Mouse (Mus musculus) granulocyte monocyte progenitor cell, adult 5-6 weeks (primary cell): ENCODE measurements around the gene Cdk5r1. TPM values are rescaled to one million over a fixed set of nuclear protein-coding genes. Genes with fewer than 3 reads are reported as not detected.
"Not testable (repeated sequence)": the region's sequence is repeated elsewhere in the genome, so short reads cannot be mapped to it uniquely, and the experiment has no call there.

Experiments
- ATAC-seq: replicated peaks from 2 replicates; pipeline ENCODE4 v1.8.0; 2016; ENCODE audit warnings: mild to moderate bottlenecking, moderate TSS enrichment, inconsistent platforms; ENCODE audit not compliant: poor library complexity, severe bottlenecking
- total RNA-seq, 2 experiments: library from RNA; stranded (forward) in 1 of 2; stranded (reverse) in 1 of 2; fragments of 200-712, 200-1000 nt in 1 of 2; fragments of >200 nt in 1 of 2; fragmentation: Nextera tagmentation in 1 of 2; gene quantifications; 2 replicates each; pipeline ENCODE4 v1.2.3; 2014 to 2017

Cdk5r1 gene
- 6.2 and 6.3 TPM in 2 replicates for total RNA-seq (2014; fragmentation: Nextera tagmentation)
- 11.0 and 15.1 TPM in 2 replicates for total RNA-seq (2017)

- peak; percentile 67 for ATAC-seq
These were observed at the start of gene Cdk5r1 for GRCm38 (mm10) chr11:80476222-80477189. Cdk5r1 (plus strand) TSS chr11:80477023.

- ATAC-seq: peak; percentile 99
These were observed 48.3 kb upstream of the Cdk5r1 start, which contains the start of gene Psmd11 for GRCm38 (mm10) chr11:80428381-80429008. Psmd11 (plus strand) TSS chr11:80428615.

GRCm38 (mm10) chr11:80429009-80429475 lies 47.8 kb upstream of the Cdk5r1 start:
- peak; percentile 40 for ATAC-seq

GRCm38 (mm10) chr11:80429500-80430166 lies 47.2 kb upstream of the Cdk5r1 start:
- no peak for ATAC-seq

GRCm38 (mm10) chr11:80430366-80430910 lies 46.4 kb upstream of the Cdk5r1 start:
- no peak for ATAC-seq

- no peak for ATAC-seq
These were observed 29.9 kb upstream of the Cdk5r1 start for GRCm38 (mm10) chr11:80446916-80447315.

- ATAC-seq: no peak
These were observed 27.0 kb upstream of the Cdk5r1 start for GRCm38 (mm10) chr11:80449859-80450258.

GRCm38 (mm10) chr11:80452242-80452641 lies 24.6 kb upstream of the Cdk5r1 start:
- ATAC-seq: no peak

GRCm38 (mm10) chr11:80453198-80453597 lies 23.6 kb upstream of the Cdk5r1 start:
- ATAC-seq: no peak

- not testable (repeated sequence) for ATAC-seq
These were observed 13.2 kb upstream of the Cdk5r1 start for GRCm38 (mm10) chr11:80463605-80464130.

GRCm38 (mm10) chr11:80471836-80472605 lies 4.8 kb upstream of the Cdk5r1 start:
- no peak for ATAC-seq

GRCm38 (mm10) chr11:80474175-80474691 lies 2.6 kb upstream of the Cdk5r1 start:
- peak; percentile 40 for ATAC-seq

- no peak for ATAC-seq
These were observed 2.0 kb upstream of the Cdk5r1 start for GRCm38 (mm10) chr11:80474846-80475245.

- ATAC-seq: no peak
These were observed 1.3 kb upstream of the Cdk5r1 start for GRCm38 (mm10) chr11:80475544-80475943.

- 0 out of 2 replicates have a peak, but pooled peaks have one; percentile 6 for ATAC-seq
These were observed 747 bp downstream of the Cdk5r1 start for GRCm38 (mm10) chr11:80477341-80478199.

GRCm38 (mm10) chr11:80478694-80479412 lies 2.0 kb downstream of the Cdk5r1 start:
- no peak for ATAC-seq

- ATAC-seq: no peak
These were observed 2.6 kb downstream of the Cdk5r1 start for GRCm38 (mm10) chr11:80479425-80479824.
